In the genomic region with DNA sequence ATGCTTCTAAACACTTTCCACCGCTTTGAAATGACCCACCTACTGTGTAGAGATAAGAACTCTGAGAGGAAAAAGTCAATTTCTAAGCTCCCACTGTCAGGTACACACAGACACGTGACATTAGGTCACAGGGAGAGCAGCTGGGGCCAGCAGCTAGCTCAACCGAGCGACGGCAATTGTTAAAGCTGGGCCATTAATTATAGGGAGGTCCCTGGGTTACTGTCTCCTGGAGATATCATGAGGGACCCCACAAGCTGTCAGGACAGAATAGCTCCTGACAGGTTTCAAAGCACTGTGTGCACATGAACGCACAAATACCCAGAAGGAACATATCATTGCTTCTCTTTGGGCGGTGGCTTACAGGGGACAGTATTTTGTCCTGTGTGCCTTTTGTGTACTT, we compare ENCODE assay signal across 19 mouse cellular contexts.
A peak's percentile ranks its signal among the peaks of the same experiment; 100 is the strongest.
DNase-seq lines count a peak whose midpoint lies in the region; ATAC-seq and TF ChIP-seq lines count a peak whose summit lies in the region.
"Had no signal": no experiment of that assay in that cellular context is flagged by ENCODE, and none has a peak within 500 bp of the region (broad histone marks: within the 10 kb centered on the region; RNA-seq: fewer than 3 reads in every experiment).

No protein-coding gene starts in this region.

- no peaks in the 10 kb centered on the region for H3K9me3 ChIP-seq in forebrain, embryonic 14.5 days (replicated peaks; ENCODE audit: control insufficient read depth, low read length)
- no peaks in the 10 kb centered on the region for H3K9me3 ChIP-seq in forebrain, embryonic 10.5 days
- no peaks in the 10 kb centered on the region for H3K9me3 ChIP-seq in midbrain, embryonic 12.5 days
- no peaks in the 10 kb centered on the region for H3K9me3 ChIP-seq in midbrain, embryonic 11.5 days (ENCODE audit: control insufficient read depth, low read length)
- H3K9me3 ChIP-seq in embryonic facial prominence, embryonic 14.5 days (ENCODE audit: control insufficient read depth, low read length), result no peaks in the 10 kb centered on the region
- H3K9me3 ChIP-seq: embryonic facial prominence, embryonic 12.5 days; heart, embryonic 13.5 days; hindbrain, embryonic 15.5 days had no signal

- H3K4me2 ChIP-seq in forebrain, embryonic 14.5 days (ENCODE audit: low read length), result no peak overlapping the region
- H3K4me2 ChIP-seq in midbrain, embryonic 12.5 days (replicated peaks), result no peak overlapping the region
- no peak overlapping the region for H3K4me2 ChIP-seq in midbrain, embryonic 11.5 days
- no peak overlapping the region for H3K4me2 ChIP-seq in embryonic facial prominence, embryonic 14.5 days (ENCODE audit: low read depth, low read length)
- H3K4me2 ChIP-seq: embryonic facial prominence, embryonic 12.5 days; heart, embryonic 13.5 days; hindbrain, embryonic 15.5 days had no signal

- 55% methylated on average over 7 of the region's 7 CpGs for WGBS in forebrain, embryonic 14.5 days
- 79% methylated on average over 7 of the region's 7 CpGs for WGBS in forebrain, embryonic 10.5 days
- WGBS in midbrain, embryonic 12.5 days, result 69% methylated on average over 7 of the region's 7 CpGs
- WGBS in midbrain, embryonic 11.5 days, result 67% methylated on average over 7 of the region's 7 CpGs
- 69% methylated on average over 7 of the region's 7 CpGs for WGBS in embryonic facial prominence, embryonic 14.5 days

- no peak overlapping the region for H3K27ac ChIP-seq in forebrain, embryonic 14.5 days (ENCODE audit: low read depth, low read length)
- no peak overlapping the region for H3K27ac ChIP-seq in forebrain, embryonic 10.5 days
- no peak overlapping the region for H3K27ac ChIP-seq in midbrain, embryonic 12.5 days (replicated peaks)
- H3K27ac ChIP-seq in midbrain, embryonic 11.5 days (ENCODE audit: low read depth, low read length), result no peak overlapping the region
- H3K27ac ChIP-seq in embryonic facial prominence, embryonic 14.5 days (replicated peaks; ENCODE audit: low read depth, low read length), result no peak overlapping the region
- H3K27ac ChIP-seq: embryonic facial prominence, embryonic 12.5 days; gastrocnemius, adult 2 months; heart, embryonic 13.5 days; hindbrain, embryonic 15.5 days had no signal

- no peak for ATAC-seq in forebrain, embryonic 14.5 days
- peak; percentile 47; the same call in 1 of the 2 replicates for ATAC-seq in midbrain, embryonic 12.5 days (ENCODE audit: low FRiP score, low read depth)
- ATAC-seq in midbrain, embryonic 11.5 days (ENCODE audit: low FRiP score), result no peak
- peak; percentile 22; the same call in 1 of the 2 replicates for ATAC-seq in embryonic facial prominence, embryonic 14.5 days (ENCODE audit: low read depth)
- ATAC-seq: inflammation-experienced regulatory T-cells, adult 6 months; intestine, postnatal 0 days had no signal

- H3K27me3 ChIP-seq in forebrain, embryonic 14.5 days (replicated peaks; ENCODE audit: control insufficient read depth, insufficient read depth, low read length), result no peaks in the 10 kb centered on the region
- H3K27me3 ChIP-seq in forebrain, embryonic 10.5 days (ENCODE audit: poor library complexity, severe bottlenecking), result no peaks in the 10 kb centered on the region
- no peaks in the 10 kb centered on the region for H3K27me3 ChIP-seq in midbrain, embryonic 12.5 days
- H3K27me3 ChIP-seq in midbrain, embryonic 11.5 days (ENCODE audit: control insufficient read depth, insufficient read depth, low read length), result no peaks in the 10 kb centered on the region
- no peaks in the 10 kb centered on the region for H3K27me3 ChIP-seq in embryonic facial prominence, embryonic 14.5 days (replicated peaks; ENCODE audit: control insufficient read depth, insufficient read depth, low read length)
- H3K27me3 ChIP-seq: embryonic facial prominence, embryonic 12.5 days; heart, embryonic 13.5 days; hindbrain, embryonic 15.5 days had no signal

- no peak for TF ChIP-seq POLR2A in brain, embryonic 14.5 days (IDR thresholded peaks at IDR 0.05; ENCODE audit: borderline replicate concordance, extremely low read depth, insufficient read depth, insufficient read length, poor library complexity, severe bottlenecking)

- no peak overlapping the region for H3K9ac ChIP-seq in forebrain, embryonic 14.5 days (ENCODE audit: low read length)
- H3K9ac ChIP-seq in midbrain, embryonic 12.5 days (replicated peaks), result no peak overlapping the region
- no peak overlapping the region for H3K9ac ChIP-seq in midbrain, embryonic 11.5 days (ENCODE audit: low read length)
- no peak overlapping the region for H3K9ac ChIP-seq in embryonic facial prominence, embryonic 14.5 days (ENCODE audit: low read depth, low read length)
- H3K9ac ChIP-seq: embryonic facial prominence, embryonic 12.5 days; heart, embryonic 13.5 days; hindbrain, embryonic 15.5 days had no signal

- DNase-seq in forebrain, embryonic 14.5 days (ENCODE audit: low spot score), result peak; percentile 34
- DNase-seq in forebrain, embryonic 10.5 days (ENCODE audit: extremely low spot score, low spot score), result no peak
- no peak for DNase-seq in midbrain, embryonic 11.5 days (ENCODE audit: low spot score, missing footprints)
- peak; percentile 56 for DNase-seq in brain, embryonic 14.5 days (ENCODE audit: low read depth)
- DNase-seq in embryonic facial prominence, embryonic 14.5 days (ENCODE audit: low spot score), result no peak
- DNase-seq in urinary bladder, postnatal 25 days (ENCODE audit: low spot score), result no peak
- DNase-seq: adrenal gland, adult 2 months; adrenal gland, postnatal 25 days; cerebellum, adult 2 months; cerebellum, postnatal 10 days; gastrocnemius, adult 2 months; gastrocnemius, postnatal 25 days; heart, postnatal 4 days had no signal

- H3K4me3 ChIP-seq in forebrain, embryonic 14.5 days (ENCODE audit: low read depth, low read length), result no peak overlapping the region
- no peak overlapping the region for H3K4me3 ChIP-seq in forebrain, embryonic 10.5 days
- no peak overlapping the region for H3K4me3 ChIP-seq in midbrain, embryonic 12.5 days
- no peak overlapping the region for H3K4me3 ChIP-seq in midbrain, embryonic 11.5 days (ENCODE audit: low read depth, low read length)
- H3K4me3 ChIP-seq in embryonic facial prominence, embryonic 14.5 days (ENCODE audit: low read depth, low read length), result no peak overlapping the region
- H3K4me3 ChIP-seq: embryonic facial prominence, embryonic 12.5 days; gastrocnemius, adult 2 months; heart, embryonic 13.5 days; hindbrain, embryonic 15.5 days had no signal

- peaks cover 22% of the 10 kb centered on the region for H3K36me3 ChIP-seq in forebrain, embryonic 14.5 days (ENCODE audit: control insufficient read depth, insufficient read depth, low read length)
- H3K36me3 ChIP-seq in forebrain, embryonic 10.5 days (replicated peaks), result peaks cover 17% of the 10 kb centered on the region
- peaks cover 19% of the 10 kb centered on the region; the same call in 1 of the 2 replicates for H3K36me3 ChIP-seq in midbrain, embryonic 12.5 days
- H3K36me3 ChIP-seq in midbrain, embryonic 11.5 days (ENCODE audit: control insufficient read depth, insufficient read depth, low read length), result no peaks in the 10 kb centered on the region
- H3K36me3 ChIP-seq in embryonic facial prominence, embryonic 14.5 days (ENCODE audit: control insufficient read depth, insufficient read depth, low read length), result peaks cover 20% of the 10 kb centered on the region; the same call in 1 of the 2 replicates

- no peak for TF ChIP-seq CTCF in brain, embryonic 14.5 days (IDR thresholded peaks at IDR 0.05; ENCODE audit: borderline replicate concordance, extremely low read depth, insufficient read depth, insufficient read length)

- no peaks in the 10 kb centered on the region for H3K4me1 ChIP-seq in forebrain, embryonic 14.5 days (ENCODE audit: control insufficient read depth, insufficient read depth, low read length)
- peaks cover 8% of the 10 kb centered on the region; the same call in 1 of the 2 replicates for H3K4me1 ChIP-seq in forebrain, embryonic 10.5 days
- H3K4me1 ChIP-seq in midbrain, embryonic 12.5 days, result peaks cover 3% of the 10 kb centered on the region; the same call in 1 of the 2 replicates
- no peaks in the 10 kb centered on the region for H3K4me1 ChIP-seq in midbrain, embryonic 11.5 days (ENCODE audit: control insufficient read depth, insufficient read depth, low read length)
- H3K4me1 ChIP-seq in embryonic facial prominence, embryonic 14.5 days (ENCODE audit: control insufficient read depth, insufficient read depth, low read length), result no peaks in the 10 kb centered on the region
- H3K4me1 ChIP-seq: embryonic facial prominence, embryonic 12.5 days; heart, embryonic 13.5 days; hindbrain, embryonic 15.5 days had no signal

Comparison
In these comparisons a context has a peak if more than half of its experiments do, and no peak if none do; other contexts are left out.
1. ATAC-seq: peak in midbrain, embryonic 12.5 days (single experiment) and embryonic facial prominence, embryonic 14.5 days (single experiment); none in forebrain, embryonic 14.5 days (single experiment) and midbrain, embryonic 11.5 days (single experiment).
2. DNase-seq: peak in forebrain, embryonic 14.5 days (single experiment) and brain, embryonic 14.5 days (single experiment); none in forebrain, embryonic 10.5 days (single experiment), midbrain, embryonic 11.5 days (single experiment), embryonic facial prominence, embryonic 14.5 days (single experiment) and urinary bladder, postnatal 25 days (single experiment).